Mouse (Mus musculus): ENCODE measurements around the gene Npepps. TPM values are rescaled to one million over a fixed set of nuclear protein-coding genes. Genes with fewer than 3 reads are reported as not detected.

Gene Npepps
- total RNA-seq, 2 experiments from 2014 or later, result 72.7 to 88.5 TPM

GRCm38 (mm10) chr11:97187764-97188642 is 92.4 kb downstream of the Npepps start, which contains the start of gene Kpnb1:
Gene Kpnb1, minus strand, starts transcription at chr11:97187881.
- peak; percentile 93 to 96 for DNase-seq (ENCODE audit: low spot score in 2 of 2)

DNA sequence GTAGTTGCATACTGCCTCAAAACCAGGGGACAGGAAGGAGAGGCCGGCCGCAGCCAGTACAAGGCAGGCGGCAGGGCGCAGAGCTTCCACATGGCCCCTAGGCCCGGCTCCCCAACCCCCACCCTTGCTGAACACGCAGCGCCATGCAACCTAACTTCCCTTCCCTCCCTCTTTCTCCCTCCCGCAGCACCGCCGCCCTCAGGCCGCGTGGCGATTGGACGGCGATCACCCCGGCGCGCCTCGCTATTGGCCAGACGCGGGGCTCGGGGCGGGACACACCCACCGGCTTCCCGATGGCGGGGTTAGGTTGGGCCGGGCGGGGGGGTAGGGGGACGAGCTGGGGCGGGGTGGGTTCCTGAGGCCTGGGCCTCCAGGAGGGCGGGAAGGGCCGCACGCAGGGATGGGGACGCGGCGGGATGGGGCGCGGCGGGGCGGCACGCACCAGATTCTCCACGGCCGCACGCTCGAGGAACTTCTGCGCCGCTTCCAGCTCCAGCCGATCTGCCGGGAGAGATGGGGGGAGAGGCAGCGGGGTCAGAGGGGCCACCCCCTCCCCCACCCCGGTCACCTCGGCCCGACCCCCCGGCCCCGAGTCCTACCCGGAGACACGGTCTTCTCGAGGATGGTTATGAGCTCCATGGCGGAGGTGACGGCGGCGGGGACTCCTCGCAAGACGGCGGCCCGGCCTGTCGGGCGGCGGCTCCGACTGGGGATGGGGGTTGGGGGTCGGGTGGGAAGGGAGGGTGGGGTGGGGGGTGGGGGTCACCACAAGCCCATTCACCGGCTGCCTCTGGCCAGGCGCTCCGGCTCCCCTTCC is 93.3 kb downstream of the Npepps start:
- DNase-seq (ENCODE audit: low spot score in 2 of 2), result peak; percentile 95 to 96

- no peak for DNase-seq (ENCODE audit: low spot score in 2 of 2)
Measured at GRCm38 (mm10) chr11:97185704-97186614, 94.5 kb downstream of the Npepps start.

DNA sequence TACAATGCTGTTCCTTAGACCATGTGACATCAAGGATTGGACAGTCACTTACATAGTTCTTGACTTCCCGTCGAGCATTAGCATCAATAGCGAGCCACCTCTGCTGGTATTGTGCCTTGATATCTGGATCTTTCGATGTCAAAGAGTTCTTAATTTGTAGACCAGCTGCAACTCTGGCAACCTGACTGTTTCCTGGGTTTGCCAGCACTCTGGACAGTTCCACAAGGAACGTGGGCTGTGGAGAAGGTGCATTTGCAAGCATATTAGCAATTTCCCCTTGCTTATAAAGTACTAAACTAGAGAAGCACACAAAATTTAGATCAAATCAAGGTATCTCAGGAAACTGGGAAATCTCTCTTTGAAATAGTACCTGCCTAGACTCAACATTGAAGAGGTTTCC is 95.6 kb downstream of the Npepps start:
- no peak for DNase-seq (ENCODE audit: low spot score in 2 of 2)

DNA sequence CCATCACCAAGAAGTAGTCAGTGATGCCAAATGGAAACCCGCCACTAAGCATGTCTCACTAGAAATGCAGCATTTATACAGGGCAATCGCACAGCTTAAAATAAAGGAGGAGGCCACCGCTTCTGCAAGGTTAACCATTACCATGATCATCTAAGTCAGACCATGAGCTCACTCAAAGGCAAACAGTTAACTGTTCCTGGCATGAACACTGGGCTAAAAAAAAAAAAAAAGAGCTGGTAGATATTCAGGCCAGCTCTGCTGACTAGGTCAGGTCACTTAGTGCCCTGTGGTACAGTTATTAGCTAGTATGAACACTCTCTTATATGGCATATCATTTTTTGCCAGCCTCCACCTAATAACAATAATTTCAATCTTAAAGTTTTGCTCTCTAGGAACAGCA is 98.0 kb downstream of the Npepps start:
- DNase-seq (ENCODE audit: low spot score in 2 of 2), result no peak

- DNase-seq (ENCODE audit: low spot score in 2 of 2), result no peak
Measured at GRCm38 (mm10) chr11:97181061-97181460, 99.4 kb downstream of the Npepps start.

DNA sequence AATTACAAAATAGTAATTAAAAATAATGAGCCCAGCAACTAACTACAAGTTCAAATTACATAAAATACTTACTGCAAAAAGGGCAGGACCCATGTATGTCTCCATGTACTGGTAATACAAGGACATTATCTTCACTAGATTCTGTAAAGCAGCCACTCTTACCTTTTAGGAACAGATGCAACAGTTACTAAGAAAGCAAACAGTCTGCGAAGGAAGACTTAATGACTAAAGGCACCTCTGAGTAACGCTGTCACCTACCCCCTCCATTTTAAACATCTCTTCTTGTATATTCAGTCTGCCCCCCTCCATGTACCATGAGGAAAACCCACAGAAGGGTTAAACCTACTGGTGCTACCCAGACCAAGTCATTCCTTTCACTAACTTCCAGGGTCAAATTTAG is 102.2 kb downstream of the Npepps start:
- DNase-seq (ENCODE audit: low spot score in 2 of 2), result no peak

GRCm38 (mm10) chr11:97176851-97177250 is 103.6 kb downstream of the Npepps start:
- peak in 1 of 2 experiments; percentile 37 for DNase-seq (ENCODE audit: low spot score in 2 of 2)

- no peak for DNase-seq (ENCODE audit: low spot score in 2 of 2)
Measured at GRCm38 (mm10) chr11:97175499-97175898, 104.9 kb downstream of the Npepps start.

DNA sequence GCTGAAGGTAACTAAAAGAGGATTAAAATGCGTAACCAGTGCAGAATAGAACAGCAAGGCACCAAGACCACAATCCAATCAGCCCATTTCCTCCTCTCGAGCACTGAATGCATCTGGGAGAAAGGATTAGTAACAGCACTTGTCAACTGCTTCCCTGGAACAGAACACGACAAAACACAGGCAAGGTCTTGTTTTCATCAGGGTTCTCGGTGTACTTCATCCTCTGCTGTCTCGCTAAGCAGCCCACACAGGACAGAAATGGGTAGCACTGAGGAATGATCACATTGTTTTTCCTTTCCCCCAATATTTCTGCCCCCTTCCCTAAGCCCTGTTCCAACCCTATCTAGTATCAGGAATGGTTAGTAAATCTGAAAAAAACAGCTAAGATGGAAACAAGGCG is 120.1 kb downstream of the Npepps start:
- no peak for DNase-seq (ENCODE audit: low spot score in 2 of 2)

DNA sequence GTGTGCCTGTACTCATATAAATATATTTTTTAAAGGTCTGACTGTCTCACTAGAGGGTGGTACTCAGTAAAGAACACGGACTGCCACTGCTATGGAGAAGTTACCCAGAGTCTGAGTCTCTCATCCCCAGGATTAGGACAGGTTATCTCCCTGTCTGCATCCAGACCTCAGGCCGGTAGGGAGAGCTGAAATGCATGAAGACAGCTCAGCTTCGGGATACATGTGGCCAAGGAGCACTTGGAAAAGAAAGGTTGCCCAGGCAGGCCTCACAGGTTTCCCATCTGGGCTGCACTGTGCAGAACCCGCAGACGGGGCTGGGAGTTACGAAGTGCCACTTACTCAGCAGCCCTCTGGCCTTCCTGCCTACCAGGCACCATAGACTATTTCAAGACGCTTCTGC is 123.4 kb downstream of the Npepps start:
- DNase-seq (ENCODE audit: low spot score in 2 of 2), result no peak

Other genes starting within 250 kb of the Npepps start
- gene Lrrc46, start 239.2 kb downstream of the Npepps start, total RNA-seq (2021), result under 1 TPM; 0.60 to 0.74 TPM
- gene Mrpl10, start 239.1 kb downstream of the Npepps start, total RNA-seq (2021), result 100 to 1,000 TPM; 128 to 134 TPM
- 1 to 10 TPM; 5.2 to 6.6 TPM for gene Osbpl7, start 230.0 kb downstream of the Npepps start, total RNA-seq (2021)
- gene Tbx21, start 165.3 kb downstream of the Npepps start, total RNA-seq (2021), result under 1 TPM; 0.27 to 0.54 TPM
- 10 to 100 TPM; 11.7 to 16.2 TPM for gene Tbkbp1, start 129.1 kb downstream of the Npepps start, total RNA-seq (2021)
- 100 to 1,000 TPM; 104 to 120 TPM for gene Kpnb1, start 92.8 kb downstream of the Npepps start, total RNA-seq (2021)
- 10 to 100 TPM; 29.7 to 40.0 TPM for gene Mrpl45, start 35.1 kb upstream of the Npepps start, total RNA-seq (2021)
- gene Gpr179, start 71.4 kb upstream of the Npepps start, total RNA-seq (2021), result 1 to 10 TPM; 1.3 to 2.0 TPM
- 10 to 100 TPM; 21.1 to 22.2 TPM for gene Socs7, start 81.9 kb upstream of the Npepps start, total RNA-seq (2021)
- gene Arhgap23, start 134.9 kb upstream of the Npepps start, total RNA-seq (2021), result 10 to 100 TPM; 22.1 to 25.4 TPM
- gene 4933428G20Rik, start 219.7 kb upstream of the Npepps start, total RNA-seq (2021), result under 1 TPM; 0.19 to 0.20 TPM

Measured in adrenal gland, adult 18-20 months (tissue).